Mouse (Mus musculus) liver, embryonic 12.5 days (tissue): ENCODE measurements around the gene Cib1. TPM values are rescaled to one million over a fixed set of nuclear protein-coding genes. Genes with fewer than 3 reads are reported as not detected.

Source experiments
- ATAC-seq: fragments of 200-750 bp; cut with Nextera tagmentation; 2 replicates; pipeline ENCODE4 v1.8.0; 2017; ENCODE audit warnings: moderate number of reproducible peaks, mild to moderate bottlenecking, moderate library complexity
- H3K27ac ChIP-seq: fragments of 300-500 bp; sonication (generic); 2 replicates; pipeline ENCODE4 v1.5.1; 2016; ENCODE audit warnings: mild to moderate bottlenecking
- H3K27me3 ChIP-seq: fragments of 300-500 bp; sonication (generic); replicated peaks from 2 replicates; pipeline ENCODE4 v1.6.1; 2016; ENCODE audit warnings: mild to moderate bottlenecking, moderate library complexity
- H3K36me3 ChIP-seq: fragments of 300-500 bp; sonication (generic); 2 replicates; pipeline ENCODE4 v1.6.1; 2016; ENCODE audit warnings: mild to moderate bottlenecking, moderate library complexity
- H3K4me1 ChIP-seq: fragments of 300-500 bp; sonication (generic); 2 replicates; pipeline ENCODE4 v1.6.1; 2016
- H3K4me2 ChIP-seq: fragments of 300-500 bp; sonication (generic); 2 replicates; pipeline ENCODE4 v1.6.1; 2016; ENCODE audit warnings: mild to moderate bottlenecking, moderate library complexity
- H3K4me3 ChIP-seq: fragments of 300-500 bp; sonication (generic); 2 replicates; pipeline ENCODE4 v1.5.1; 2016; ENCODE audit warnings: mild to moderate bottlenecking, moderate library complexity
- H3K9ac ChIP-seq: fragments of 300-500 bp; sonication (generic); 2 replicates; pipeline ENCODE4 v1.6.1; 2016; ENCODE audit warnings: mild to moderate bottlenecking, moderate library complexity
- H3K9me3 ChIP-seq: fragments of 300-500 bp; sonication (generic); replicated peaks from 2 replicates; pipeline ENCODE4 v1.6.1; 2016; ENCODE audit warnings: mild to moderate bottlenecking, moderate library complexity
- WGBS: fragments of 180-500 bp; shearing (Covaris S2); methylation state at CpG from one replicate; pipeline ENCODE4 v1.1.7; 2016; ENCODE audit not compliant: insufficient replicate concordance; 5-methylcytosine and 5-hydroxymethylcytosine counted together
- polyA plus RNA-seq: library from polyadenylated mRNA; unstranded; fragments of >200 nt; fragmentation: Nextera tagmentation; extraction: Ambion mirVana; gene quantifications from 2 replicates; pipeline ENCODE4 v1.2.1, GENCODE M21; 2016

Gene Cib1
- polyA plus RNA-seq, 1 experiment from 2014 or later, result 97.5 TPM

- Histone ChIP-seq H3K4me1 (peaks cover 89% of the 10 kb centered on the region), H3K9ac (no peak overlapping the region)
- WGBS, result 92% methylated on average over 2 of the region's 2 CpGs
These were observed 44.0 kb downstream of the Cib1 start for GRCm38 (mm10) chr7:80188579-80189125.

DNA sequence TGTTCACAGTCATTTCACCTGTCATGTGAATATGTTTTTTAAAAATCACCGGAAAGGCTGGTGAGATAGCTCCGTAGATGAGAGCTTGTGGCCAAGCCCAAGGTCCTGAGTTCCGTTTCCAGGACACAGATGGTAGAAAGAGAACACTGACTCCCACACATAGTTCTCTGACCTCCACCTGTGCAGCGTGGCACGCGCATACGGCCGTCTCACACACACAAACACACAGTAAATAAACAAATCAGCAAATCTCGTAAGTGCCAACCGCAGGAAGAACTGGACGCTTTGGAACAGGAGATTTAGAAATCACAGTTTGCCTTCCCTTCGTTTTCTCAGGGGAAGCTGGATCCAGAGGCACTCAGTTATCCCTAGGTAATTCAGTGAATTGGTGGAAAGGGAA is 45.1 kb downstream of the Cib1 start:
- Histone ChIP-seq H3K36me3 (no peaks in the 10 kb centered on the region), H3K9ac (peak overlapping the region; percentile 79), H3K27ac (peak overlapping the region; percentile 87), H3K9me3 (no peaks in the 10 kb centered on the region), H3K4me2 (peak overlapping the region; percentile 89), H3K4me3 (peak overlapping the region; percentile 65), H3K4me1 (peaks cover 80% of the 10 kb centered on the region), H3K27me3 (peaks cover 14% of the 10 kb centered on the region)
- ATAC-seq, result no peak
- 70% methylated on average over 12 of the region's 12 CpGs for WGBS

More at GRCm38 (mm10) chr7:80188579-80189125, 44.0 kb downstream of the Cib1 start:
- Histone ChIP-seq H3K4me2 (no peak overlapping the region), H3K9me3 (no peaks in the 10 kb centered on the region), H3K27me3 (peaks cover 14% of the 10 kb centered on the region), H3K36me3 (no peaks in the 10 kb centered on the region), H3K4me3 (no peak overlapping the region), H3K27ac (no peak overlapping the region)
- ATAC-seq, result no peak

DNA sequence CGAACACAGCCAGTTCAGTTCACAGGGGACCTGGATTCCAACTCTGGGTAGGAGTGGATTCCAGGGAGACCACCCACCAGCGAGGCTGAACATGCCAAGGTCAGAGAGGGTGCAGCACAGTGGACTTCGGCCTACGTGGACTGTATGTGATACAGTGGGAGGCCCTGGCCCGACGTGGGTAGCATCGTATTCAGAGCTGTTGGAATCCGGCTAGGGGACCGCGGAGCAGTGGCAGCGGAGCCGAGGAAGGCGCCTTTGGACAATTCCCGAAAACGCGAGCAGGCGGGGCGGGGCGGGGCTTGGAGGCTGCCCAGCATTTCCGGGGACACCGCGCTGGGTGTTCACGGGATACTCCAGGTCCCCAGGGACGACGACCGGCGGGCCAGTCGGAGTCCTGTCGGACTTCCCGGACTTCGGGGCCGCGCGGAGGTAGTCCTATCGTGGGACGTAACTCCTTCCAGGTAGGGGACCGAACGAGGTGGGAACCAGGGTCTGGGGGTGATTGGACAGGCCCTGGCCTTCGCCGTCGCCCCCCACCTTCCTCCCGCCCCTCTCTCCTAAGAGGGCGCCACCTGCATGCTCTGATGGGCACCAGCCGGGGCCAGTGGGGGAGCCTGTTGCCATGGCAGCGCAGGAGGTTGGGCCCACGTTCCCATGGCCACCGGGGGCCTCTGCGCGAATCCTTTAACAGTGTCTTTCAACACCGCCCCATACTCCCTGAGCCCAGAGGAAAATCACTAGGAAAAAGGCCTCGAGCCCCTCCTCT is 45.9 kb downstream of the Cib1 start, which contains the start of gene Sema4b:
Sema4b (plus strand) TSS at position 311 of the 766 bp plus-strand sequence.
- Histone ChIP-seq H3K4me2 (peak within 1 kb of the TSS; percentile 89), H3K27me3 (peaks cover 14% of the 10 kb centered on the region), H3K27ac (peak within 1 kb of the TSS; percentile 87), H3K9me3 (no peaks in the 10 kb centered on the region), H3K4me1 (peaks cover 80% of the 10 kb centered on the region), H3K4me3 (peak within 1 kb of the TSS; percentile 65), H3K36me3 (no peaks in the 10 kb centered on the region), H3K9ac (peak within 1 kb of the TSS; percentile 79)
- peak; percentile 71 for ATAC-seq
- WGBS, result 2% methylated on average over 51 of the region's 51 CpGs

DNA sequence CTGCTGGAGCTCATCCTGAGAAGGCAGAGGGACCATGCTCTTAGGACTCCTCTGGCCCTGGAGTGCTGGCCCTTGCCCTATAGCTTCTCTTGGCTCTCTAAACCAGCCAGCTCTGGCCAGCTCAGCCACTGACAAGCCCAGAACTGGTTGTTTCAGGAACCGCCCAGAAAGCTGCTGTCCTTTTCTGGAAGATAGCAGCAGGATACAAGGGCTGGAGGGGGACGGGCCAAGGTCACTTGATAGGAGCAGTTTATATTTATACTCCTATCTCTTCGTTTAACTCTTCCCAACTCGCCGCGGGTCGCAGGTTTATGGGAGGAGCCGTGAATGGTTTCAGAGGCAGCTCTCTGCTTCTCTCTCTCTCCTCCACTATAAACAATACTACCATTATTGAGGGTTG is 46.6 kb downstream of the Cib1 start:
- Histone ChIP-seq H3K4me3 (peak overlapping the region; percentile 65), H3K9ac (peak overlapping the region; percentile 79), H3K9me3 (no peaks in the 10 kb centered on the region), H3K4me2 (peak overlapping the region; percentile 89), H3K27me3 (peaks cover 14% of the 10 kb centered on the region), H3K36me3 (no peaks in the 10 kb centered on the region), H3K4me1 (peaks cover 80% of the 10 kb centered on the region), H3K27ac (peak overlapping the region; percentile 87)
- 7% methylated on average over 8 of the region's 8 CpGs for WGBS
- peak; percentile 87 for ATAC-seq

DNA sequence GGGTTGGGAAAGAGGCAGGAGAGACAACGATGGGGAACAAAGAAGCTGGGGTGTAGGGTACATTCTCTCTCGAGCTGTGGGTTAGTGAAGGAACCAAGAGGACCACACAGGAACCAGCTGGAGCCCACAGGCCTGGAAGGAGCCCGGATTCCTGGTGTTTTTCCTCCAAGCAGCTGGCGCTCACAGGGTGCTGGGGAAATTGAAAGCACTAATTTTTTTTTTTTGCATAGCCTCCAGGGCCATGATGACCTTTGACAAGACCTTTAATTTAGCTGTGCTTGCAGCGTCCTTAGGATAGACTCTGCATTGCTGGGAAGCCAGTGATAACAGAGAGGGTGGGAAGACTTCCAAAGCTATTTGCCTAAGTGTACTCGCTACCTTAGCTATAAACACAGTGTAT is 47.6 kb downstream of the Cib1 start:
- Histone ChIP-seq H3K27me3 (peaks cover 14% of the 10 kb centered on the region), H3K27ac (peak overlapping the region; percentile 87), H3K36me3 (no peaks in the 10 kb centered on the region), H3K9ac (peak overlapping the region; percentile 79; the same call in 1 of the 2 replicates), H3K9me3 (no peaks in the 10 kb centered on the region), H3K4me3 (no peak overlapping the region), H3K4me2 (no peak overlapping the region), H3K4me1 (peaks cover 82% of the 10 kb centered on the region)
- 57% methylated on average over 6 of the region's 6 CpGs for WGBS
- ATAC-seq, result no peak

GRCm38 (mm10) chr7:80184551-80184950 is 48.1 kb downstream of the Cib1 start:
- 57% methylated on average over 4 of the region's 4 CpGs for WGBS
- H3K4me2 ChIP-seq, result no peak overlapping the region
- no peak for ATAC-seq
- H3K27ac ChIP-seq, result peak overlapping the region; percentile 87
- H3K9ac ChIP-seq, result no peak overlapping the region
- no peak overlapping the region for H3K4me3 ChIP-seq
- H3K36me3 ChIP-seq, result no peaks in the 10 kb centered on the region
- peaks cover 14% of the 10 kb centered on the region for H3K27me3 ChIP-seq
- H3K4me1 ChIP-seq, result peaks cover 81% of the 10 kb centered on the region
- H3K9me3 ChIP-seq, result no peaks in the 10 kb centered on the region

GRCm38 (mm10) chr7:80183969-80184368 is 48.6 kb downstream of the Cib1 start:
- H3K4me1 ChIP-seq, result peaks cover 75% of the 10 kb centered on the region

GRCm38 (mm10) chr7:80183466-80183865 is 49.1 kb downstream of the Cib1 start:
- Histone ChIP-seq H3K36me3 (no peaks in the 10 kb centered on the region), H3K27me3 (peaks cover 12% of the 10 kb centered on the region), H3K27ac (no peak overlapping the region), H3K4me3 (no peak overlapping the region), H3K9ac (no peak overlapping the region), H3K9me3 (no peaks in the 10 kb centered on the region), H3K4me1 (peaks cover 70% of the 10 kb centered on the region), H3K4me2 (no peak overlapping the region)
- no peak for ATAC-seq
- WGBS, result 88% methylated on average over 1 of the region's 1 CpGs

More at GRCm38 (mm10) chr7:80183969-80184368, 48.6 kb downstream of the Cib1 start:
- Histone ChIP-seq H3K4me3 (no peak overlapping the region), H3K9ac (no peak overlapping the region), H3K36me3 (no peaks in the 10 kb centered on the region), H3K27me3 (peaks cover 14% of the 10 kb centered on the region), H3K9me3 (no peaks in the 10 kb centered on the region), H3K27ac (no peak overlapping the region), H3K4me2 (no peak overlapping the region)
- ATAC-seq, result no peak
- WGBS, result 70% methylated on average over 5 of the region's 5 CpGs

- no peak for ATAC-seq
- Histone ChIP-seq H3K27ac (no peak overlapping the region), H3K36me3 (no peaks in the 10 kb centered on the region), H3K4me2 (no peak overlapping the region), H3K9me3 (no peaks in the 10 kb centered on the region), H3K4me3 (no peak overlapping the region), H3K9ac (no peak overlapping the region), H3K27me3 (no peaks in the 10 kb centered on the region), H3K4me1 (peaks cover 57% of the 10 kb centered on the region)
These were observed 50.5 kb downstream of the Cib1 start for GRCm38 (mm10) chr7:80182139-80182538.

DNA sequence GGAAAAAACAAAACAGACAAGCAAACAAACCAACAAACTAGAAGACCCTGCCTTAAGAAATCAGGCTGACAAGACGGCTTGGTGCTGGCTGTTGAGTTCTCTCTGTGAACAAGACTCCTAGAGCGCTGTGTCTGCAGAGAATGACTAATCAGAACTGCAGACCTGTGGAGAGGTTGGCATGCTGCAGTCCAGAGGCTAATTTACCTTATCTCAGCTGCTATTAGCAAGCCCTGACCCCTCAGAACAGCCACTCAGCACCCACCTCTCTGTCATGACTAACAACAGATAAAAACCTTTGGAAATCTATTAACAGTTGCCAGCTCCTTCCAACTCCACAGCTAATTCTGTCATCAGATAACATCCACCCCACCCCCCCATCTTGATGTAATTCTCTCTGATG is 51.5 kb downstream of the Cib1 start:
- 10% methylated on average over 2 of the region's 2 CpGs for WGBS
- no peaks in the 10 kb centered on the region for H3K27me3 ChIP-seq
- 0 out of 2 replicates have a peak overlapping the region, but pooled peaks have one; percentile 20 for H3K27ac ChIP-seq
- H3K4me3 ChIP-seq, result no peak overlapping the region
- 0 out of 2 replicates have a peak overlapping the region, but pooled peaks have one; percentile 19 for H3K9ac ChIP-seq
- ATAC-seq, result peak; percentile 50; the same call in 1 of the 2 replicates
- no peak overlapping the region for H3K4me2 ChIP-seq
- no peaks in the 10 kb centered on the region for H3K9me3 ChIP-seq
- H3K36me3 ChIP-seq, result no peaks in the 10 kb centered on the region
- H3K4me1 ChIP-seq, result peaks cover 46% of the 10 kb centered on the region

DNA sequence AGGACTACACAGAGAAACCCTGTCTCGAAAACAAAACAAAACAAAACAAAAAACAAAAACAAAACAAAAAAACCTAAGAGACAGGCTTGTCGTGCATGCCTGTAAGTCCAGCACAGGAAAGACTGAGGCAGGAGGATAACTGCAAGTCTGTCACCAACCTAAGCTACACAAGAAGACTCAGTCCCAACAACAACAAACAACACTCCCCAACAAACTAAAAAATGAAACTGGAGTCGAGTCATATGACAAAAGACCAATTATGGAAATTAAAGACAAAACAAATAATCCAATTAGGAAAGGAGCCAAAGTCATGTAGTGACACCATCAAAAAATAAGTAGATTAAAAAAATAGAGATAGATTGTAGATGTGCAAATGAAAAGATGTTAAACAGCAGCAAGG is 52.4 kb downstream of the Cib1 start:
- WGBS, result 60% methylated on average over 3 of the region's 3 CpGs
- Histone ChIP-seq H3K4me2 (no peak overlapping the region), H3K9ac (no peak overlapping the region), H3K27me3 (no peaks in the 10 kb centered on the region; the same call in 1 of the 2 replicates), H3K36me3 (no peaks in the 10 kb centered on the region), H3K4me1 (peaks cover 37% of the 10 kb centered on the region), H3K9me3 (no peaks in the 10 kb centered on the region), H3K27ac (no peak overlapping the region), H3K4me3 (no peak overlapping the region)
- ATAC-seq, result no peak

GRCm38 (mm10) chr7:80179790-80180189 is 52.8 kb downstream of the Cib1 start:
- Histone ChIP-seq H3K9ac (no peak overlapping the region), H3K4me2 (no peak overlapping the region), H3K27ac (no peak overlapping the region), H3K4me3 (no peak overlapping the region), H3K36me3 (no peaks in the 10 kb centered on the region), H3K4me1 (peaks cover 33% of the 10 kb centered on the region), H3K9me3 (no peaks in the 10 kb centered on the region), H3K27me3 (no peaks in the 10 kb centered on the region; the same call in 1 of the 2 replicates)
- ATAC-seq, result no peak
- 80% methylated on average over 6 of the region's 6 CpGs for WGBS
